Mouse (Mus musculus) lung, postnatal 36 days (tissue): ENCODE data around the gene Sidt2.

Experiments used
- DNase-seq: peaks from one replicate; pipeline ENCODE4 v3.0.0; 2022; ENCODE audit warnings: mixed read lengths

The Sidt2 gene

DNA sequence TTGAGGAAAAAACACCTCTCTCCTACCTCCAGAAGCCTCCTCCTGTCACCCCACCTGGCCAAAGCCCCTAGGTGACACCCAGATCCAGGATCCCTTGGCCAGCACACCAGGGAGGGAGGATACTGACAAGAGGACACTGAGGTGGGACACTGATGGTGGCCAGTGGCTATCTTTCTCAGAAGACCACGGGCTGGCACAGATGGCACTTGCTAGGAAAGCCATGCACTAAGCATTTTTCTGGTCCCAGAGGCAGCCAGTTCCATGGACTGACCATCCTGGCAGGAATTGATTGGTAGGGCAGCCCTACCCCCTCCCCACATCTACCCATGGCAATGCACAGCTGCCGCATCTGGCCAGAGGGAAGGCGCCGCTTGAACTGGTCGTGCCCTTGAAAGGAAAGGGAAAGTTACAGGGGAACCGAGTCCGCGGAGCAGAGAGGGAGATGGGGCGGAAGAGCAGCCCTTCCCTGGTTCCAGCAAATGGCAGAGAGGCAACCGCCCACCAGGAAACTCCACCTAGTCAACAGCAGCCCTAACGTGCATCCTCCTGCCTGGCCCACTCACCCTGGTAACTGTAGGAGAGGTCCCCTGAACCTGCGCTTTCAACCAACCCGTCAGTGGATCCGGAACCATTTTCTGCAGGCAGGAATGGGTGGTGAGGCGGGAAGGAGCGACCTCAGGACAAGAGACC, 8.7 kb downstream of the Sidt2 start:
- DNase-seq, result no peak

DNA sequence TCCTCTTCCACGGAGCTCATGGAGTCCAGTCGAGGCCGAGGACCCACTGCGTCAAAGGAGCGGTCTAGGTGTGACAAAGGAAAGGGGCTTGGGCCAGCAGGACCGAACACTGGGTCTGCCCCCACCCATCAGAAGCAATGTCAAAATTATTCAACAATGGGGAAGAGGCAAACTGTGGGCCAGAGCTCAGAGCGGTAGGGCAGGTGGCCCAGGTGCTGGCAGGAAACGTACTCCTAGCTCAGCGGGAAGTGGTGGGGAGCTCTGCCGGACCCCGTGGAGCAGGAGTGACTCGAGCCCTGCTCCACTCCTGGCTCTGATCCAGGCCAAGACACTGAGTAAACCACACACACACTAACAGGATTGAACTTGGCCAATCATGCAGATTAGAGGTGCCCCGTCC, 9.3 kb downstream of the Sidt2 start:
- no peak for DNase-seq

DNA sequence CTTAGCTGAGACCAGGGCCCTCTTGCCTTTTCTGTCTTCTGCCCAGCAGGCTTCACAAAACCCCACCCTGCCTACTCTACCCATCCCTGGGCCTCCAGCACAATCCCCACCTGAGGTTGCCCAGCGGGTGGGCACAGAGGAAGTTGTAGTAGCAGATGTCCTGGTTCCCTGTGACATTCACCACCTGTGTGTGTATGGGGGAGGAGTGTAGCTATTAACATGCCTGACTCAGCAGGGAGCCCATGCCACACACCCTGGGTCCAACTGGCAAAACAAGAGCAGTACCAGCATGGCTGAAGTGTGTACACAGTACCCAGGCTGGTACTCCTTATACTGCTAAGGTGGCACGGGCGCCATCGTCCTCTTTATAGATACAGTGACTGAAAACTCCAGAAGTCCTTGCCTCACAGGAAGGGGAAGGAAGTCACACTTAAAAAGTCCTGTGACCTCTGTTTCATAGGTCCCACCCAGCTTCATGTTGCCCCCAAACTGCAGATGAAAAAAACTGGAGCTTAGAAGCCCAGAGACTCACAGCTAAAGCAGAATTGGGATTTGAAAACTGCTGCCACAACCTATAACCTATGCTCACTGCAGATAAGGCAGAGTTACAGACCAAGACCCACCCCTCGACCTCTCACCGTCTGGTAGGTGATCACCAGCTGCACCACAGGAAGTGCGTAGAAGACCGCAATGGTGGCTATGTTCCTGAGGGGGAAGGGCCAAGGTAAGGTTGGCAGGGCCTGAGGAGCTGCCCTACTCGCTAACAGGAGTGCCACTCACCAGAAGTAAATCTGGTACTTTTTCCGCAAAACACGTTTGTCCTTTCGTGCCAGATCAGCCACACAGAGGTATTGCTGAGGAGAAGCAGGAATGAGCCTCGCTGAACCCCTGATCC, 10.3 kb downstream of the Sidt2 start:
- peak; percentile 38 for DNase-seq

DNA sequence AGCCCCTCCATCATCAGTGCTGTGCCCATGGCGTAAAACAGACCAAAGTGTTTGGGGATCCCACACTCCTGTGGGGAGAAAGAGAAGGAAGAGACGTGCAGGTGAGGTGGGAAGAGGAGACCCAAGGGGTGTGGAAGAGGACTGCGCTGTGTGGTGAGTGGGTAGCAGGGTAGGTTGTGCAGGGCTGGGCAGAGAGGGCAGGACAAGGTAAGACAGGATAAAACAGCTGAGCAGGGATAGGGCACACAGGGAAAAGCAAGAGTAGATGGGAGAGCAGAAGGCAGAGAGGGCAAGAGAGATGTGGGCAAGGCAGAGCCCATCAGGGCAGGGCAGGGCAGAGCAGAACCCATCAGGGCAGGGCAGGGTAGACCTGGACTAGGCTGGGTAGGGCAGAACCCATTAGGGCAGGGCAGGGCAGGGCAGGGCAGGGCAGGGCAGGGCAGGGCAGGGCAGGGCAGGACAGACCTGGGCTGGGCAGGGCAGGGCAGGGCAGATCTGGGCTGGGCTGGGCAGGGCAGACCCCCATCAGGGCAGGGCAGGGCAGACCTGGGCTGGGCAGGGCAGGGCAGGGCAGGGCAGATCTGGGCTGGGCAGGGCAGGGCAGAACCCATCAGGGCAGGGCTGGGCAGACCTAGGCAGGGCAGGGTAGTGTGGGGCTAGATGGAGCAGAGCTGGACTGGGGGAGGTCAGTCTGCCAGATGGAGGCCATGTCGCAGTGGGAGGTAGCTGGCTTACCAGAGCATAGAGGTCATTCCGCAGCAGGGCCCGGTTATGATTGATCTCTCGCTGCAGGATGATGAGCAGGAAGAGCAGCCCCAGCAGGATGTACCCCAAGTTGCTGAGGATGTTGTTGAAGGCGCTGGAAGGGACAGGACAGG, 11.2 kb downstream of the Sidt2 start:
- no peak for DNase-seq

DNA sequence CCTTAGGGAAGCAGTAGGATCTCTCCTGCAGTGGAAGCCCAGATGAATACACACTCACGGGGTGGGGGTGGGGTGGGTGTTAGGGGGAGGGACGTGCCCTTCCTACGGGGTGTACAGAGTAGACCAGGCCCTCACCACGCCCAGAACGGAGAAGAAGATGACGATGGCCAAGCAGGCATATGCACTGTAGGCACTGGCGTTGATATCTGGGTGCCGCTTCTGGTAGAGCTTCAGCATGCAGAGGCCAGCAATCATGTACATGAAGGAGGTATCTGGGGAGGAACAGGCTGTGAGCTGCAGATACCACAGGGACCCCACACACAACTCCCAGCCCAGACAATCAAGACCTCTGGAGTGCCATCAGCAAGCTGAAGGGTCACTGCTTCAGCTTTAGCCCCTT, 12.1 kb downstream of the Sidt2 start:
- no peak for DNase-seq

DNA sequence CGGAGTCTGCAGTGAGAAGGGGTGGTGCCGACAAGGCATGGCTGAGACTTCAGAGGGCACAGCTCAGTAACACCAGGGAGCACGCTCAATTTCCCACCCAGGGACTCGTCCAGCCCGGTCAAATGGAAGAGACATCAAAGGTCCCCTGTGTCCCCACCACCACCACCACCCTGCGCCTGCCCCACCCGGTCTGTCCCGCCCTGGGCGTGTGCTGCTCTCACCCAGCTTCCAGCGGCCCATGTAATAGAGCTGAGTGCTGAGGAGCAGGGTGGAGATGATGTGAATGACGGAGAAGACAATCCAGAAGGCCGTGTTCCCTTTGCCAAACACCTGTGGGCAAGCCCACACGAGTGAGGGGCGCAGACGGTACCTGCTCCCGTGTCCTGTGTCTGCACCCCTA, 12.6 kb downstream of the Sidt2 start:
- no peak for DNase-seq

DNA sequence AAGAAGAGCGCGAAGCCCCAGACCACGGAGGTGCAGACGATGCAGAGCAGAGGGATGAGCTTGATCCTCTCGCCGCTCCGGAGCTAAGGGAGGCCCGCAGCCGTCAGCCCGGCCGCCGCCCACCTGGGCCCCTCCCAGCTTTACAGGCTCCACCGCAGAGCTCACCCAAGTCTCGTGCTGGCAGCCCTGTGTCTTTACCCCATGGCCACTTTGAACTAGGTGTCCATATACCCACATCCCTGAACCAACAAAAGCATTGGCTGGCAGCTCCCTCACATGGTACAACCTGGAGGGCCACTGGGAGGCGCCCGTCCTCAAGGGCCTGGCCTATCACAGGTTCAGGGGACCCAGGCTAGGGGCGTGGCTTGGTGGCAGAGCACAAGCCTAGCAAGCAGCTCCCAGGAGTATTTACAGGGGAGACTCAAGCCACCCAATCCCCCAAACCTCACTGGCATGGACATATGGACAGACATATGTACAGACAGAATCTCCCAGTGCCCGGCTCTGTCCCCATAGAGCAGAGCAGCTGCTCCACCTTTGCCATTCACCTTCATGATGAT, 13.6 kb downstream of the Sidt2 start:
- peak; percentile 28 for DNase-seq

DNA sequence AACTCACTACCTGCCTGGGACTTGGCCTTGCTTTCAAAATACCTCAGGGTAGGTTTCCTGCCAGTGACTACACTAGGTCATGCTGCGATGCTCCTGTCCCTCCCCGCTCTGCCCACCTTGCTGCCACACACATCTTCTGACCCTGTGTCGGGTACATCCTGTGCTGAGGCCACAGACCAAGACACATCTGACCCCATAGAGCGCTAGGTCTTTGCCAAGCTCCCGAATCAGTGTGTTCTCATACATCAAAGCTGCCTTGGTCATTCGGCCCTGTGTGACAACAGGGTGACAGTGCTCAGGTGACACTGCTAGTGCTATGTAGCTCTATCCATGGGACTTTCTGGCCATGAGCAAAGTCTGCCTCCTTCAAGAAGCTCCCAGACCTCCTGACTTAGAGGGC, 15.3 kb downstream of the Sidt2 start:
- no peak for DNase-seq

DNA sequence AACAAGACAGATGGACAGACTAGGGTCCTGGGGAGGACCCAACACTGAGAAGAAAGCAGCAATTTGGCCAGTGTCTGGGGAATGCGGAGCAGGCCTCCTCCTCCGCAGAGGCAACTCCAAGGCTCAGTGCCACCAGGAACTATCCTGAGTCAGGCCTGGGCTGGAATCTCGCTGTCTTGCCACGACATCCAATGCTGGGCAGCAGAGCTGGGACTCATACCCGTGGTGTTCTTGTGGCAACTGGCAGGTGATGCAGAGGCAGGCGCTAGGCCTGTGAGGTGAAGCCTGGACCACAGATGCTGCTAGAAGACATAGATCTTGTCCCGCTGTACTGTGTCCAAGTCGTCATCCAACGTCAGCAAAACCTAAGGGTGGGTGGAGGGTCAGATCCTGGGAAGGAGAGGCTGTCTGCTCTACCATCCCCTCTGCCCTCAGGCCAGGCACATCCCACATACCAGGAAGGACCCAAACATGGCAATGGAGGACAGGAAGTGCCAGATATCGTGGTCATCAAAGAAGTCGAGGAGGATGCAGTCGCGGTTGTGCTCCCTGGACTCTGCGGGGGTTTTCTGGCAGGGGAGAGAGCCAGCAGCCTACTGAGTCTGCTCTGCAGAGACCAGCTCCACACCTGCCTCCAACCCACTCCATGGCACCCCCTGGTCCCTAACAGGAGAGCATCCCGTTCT, 16.0 kb downstream of the Sidt2 start:
- no peak for DNase-seq

DNA sequence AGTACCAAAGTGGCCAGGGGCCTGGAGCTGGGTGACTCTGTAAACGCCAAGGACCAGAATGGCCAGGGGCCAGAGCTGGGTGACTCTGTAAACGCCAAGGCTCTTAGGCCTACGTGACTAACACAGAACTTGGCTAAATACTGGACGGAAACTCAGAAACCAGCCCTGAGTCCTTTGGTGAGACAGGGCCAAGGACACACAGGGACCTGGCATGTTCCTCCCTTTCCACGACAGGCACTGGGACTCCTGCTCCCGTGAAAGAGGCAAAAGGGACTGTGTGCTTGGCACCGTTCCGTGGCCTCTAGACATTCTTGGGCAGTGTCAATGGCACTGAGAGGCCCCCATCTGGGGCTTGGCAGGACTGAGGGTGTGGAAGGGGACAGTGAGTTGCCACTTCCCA, 17.0 kb downstream of the Sidt2 start:
- no peak for DNase-seq

DNA sequence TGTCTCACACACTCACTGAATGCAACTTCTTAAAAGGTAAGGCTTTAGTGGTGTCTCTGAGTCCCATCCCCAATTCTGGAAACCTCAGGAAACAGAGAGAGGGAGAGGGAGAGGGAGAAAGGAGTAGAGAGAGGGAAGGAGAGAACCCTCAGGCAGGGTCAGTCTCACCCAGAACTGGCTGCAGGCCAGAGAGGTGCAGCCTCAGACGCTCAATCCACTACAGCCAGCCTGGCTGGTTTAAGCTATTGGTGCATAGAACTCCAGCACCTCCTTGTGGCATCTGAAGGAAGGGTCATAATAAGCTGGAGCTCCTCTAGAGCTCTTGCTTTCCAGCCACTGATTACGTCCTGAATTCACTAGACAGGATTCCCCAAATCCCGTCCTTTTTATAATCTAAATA, 18.2 kb downstream of the Sidt2 start:
- DNase-seq, result peak; percentile 89

DNA sequence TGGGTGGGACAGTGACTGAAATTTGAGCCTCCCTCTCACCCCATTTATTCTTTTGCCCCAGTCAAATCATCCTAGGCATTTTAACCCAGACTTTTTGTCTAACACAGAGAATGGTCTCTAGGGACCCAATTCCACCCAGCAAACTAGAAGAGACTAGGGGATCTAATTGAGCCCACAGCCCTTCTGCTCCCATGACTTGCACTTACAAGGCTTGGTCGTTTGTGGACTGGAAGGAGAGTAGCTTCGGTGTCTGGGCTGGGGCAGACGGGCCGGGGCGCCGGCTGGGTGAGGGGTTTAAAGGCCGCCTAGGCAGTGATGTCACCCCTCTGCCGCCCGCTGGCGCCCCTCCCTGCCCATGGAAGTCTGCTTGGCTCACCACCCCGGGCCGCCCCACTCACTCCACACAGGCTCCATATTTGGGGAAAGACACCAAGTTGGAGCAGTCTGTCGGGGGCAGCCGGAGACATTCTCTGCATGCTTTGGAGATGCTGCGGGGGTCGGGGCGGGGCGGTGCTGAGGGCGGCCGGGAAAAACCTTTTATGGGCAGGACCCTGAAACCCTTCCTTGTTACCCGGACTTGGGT, 19.3 kb downstream of the Sidt2 start, which contains the start of gene Tagln:
Gene Tagln (minus strand): TSS at position 431 of the 583 bp plus-strand sequence.
- DNase-seq, result peak; percentile 61

DNA sequence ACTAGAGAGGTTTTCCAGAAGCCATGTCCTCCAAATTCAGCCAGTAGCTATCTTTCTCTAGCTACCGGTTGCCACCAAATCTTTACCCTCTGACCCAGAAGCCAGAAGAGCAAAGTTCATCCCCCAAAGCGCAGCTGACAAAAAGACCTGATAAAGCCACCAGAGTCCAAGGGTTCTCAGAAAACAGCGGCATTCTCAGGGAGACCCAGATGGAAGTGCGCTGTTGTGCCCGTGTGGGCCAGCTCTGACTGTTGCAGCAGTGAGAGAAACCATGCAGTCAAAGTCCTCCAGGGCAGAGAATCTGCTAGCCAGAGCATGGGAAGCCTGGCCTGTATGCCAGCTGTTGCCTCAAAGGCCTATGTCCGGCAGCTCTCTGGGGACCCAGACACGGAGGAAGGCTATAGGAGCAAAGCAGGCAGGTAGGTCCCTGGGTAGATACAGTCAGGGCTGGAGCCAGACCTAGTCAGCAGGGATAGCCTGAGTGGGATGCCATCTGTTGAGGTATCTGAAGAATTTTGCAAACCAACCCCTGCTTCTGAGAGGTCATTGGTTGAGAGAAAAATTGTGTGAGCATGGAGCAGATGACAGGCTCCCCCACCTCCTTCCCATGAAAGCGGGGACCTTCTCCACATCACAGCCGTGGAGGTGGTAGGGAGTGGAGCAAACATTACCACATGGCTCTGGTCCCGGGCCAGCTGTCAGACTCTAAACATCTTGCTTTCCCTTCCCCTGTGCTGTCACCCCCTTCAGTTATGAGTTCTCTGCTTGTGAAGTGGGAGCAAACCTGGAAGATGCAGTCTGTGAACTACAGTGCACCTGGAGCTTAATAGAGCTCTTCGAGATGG, 22.3 kb downstream of the Sidt2 start:
- DNase-seq, result peak; percentile 36

DNA sequence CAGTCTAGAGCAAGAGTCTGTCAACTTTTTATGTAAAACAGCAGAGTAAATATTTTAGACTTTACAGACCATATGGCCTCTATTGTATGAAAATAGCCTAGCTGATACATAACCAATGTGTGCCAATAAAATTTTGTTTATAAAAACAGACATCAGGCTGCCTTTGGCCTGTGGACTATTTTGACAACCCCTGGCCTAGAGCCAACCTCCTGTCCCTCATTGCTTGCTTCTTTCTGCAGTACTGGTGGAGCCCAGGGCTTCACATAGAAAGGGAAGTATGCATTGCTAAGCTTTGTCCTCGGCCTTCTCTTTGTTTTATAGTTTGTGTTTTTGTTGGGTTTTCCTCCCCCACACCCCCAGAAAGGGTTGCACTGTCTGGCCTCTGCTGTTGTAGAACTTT, 23.1 kb downstream of the Sidt2 start:
- DNase-seq, result peak; percentile 42

DNA sequence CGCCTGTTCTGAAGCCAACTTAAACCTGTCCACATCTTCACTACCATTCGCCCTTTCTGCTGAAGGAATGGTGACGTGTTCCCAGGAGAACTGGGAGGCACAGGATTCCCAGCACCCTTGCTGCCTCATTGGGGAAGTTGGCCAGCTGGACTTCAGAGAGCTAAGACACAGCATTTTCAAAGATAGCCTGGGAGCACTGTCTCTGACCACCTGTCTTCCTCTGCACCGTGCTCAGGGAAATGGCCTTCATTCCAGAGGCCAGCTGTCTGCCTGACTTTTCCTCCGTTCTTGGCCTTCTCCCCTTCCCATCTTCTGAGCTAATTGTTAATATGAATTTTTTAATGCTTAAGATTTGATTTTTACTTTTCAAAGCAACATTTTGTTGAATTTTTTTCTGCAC, 25.8 kb downstream of the Sidt2 start:
- DNase-seq, result no peak

DNA sequence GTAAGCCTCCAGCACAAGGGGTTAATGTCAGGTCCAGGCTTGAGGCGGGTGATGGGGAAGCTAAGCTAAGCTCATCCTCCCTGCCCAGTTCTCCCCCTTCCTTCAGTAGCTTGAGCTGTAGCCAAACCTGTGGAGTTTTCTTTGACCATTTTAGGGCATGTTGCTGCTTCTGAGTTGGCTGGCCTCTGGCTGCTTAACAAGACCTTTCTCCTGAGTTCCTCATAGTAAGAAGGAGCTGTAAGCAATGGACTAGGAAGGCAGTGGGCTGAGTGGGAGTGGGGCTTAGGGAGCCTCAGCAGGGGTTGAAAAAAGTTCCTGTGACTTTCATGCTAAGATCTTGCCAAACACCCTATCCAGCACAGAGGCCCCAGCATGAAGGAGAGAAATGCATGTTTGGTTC, 35.2 kb downstream of the Sidt2 start:
- DNase-seq, result peak; percentile 36

DNA sequence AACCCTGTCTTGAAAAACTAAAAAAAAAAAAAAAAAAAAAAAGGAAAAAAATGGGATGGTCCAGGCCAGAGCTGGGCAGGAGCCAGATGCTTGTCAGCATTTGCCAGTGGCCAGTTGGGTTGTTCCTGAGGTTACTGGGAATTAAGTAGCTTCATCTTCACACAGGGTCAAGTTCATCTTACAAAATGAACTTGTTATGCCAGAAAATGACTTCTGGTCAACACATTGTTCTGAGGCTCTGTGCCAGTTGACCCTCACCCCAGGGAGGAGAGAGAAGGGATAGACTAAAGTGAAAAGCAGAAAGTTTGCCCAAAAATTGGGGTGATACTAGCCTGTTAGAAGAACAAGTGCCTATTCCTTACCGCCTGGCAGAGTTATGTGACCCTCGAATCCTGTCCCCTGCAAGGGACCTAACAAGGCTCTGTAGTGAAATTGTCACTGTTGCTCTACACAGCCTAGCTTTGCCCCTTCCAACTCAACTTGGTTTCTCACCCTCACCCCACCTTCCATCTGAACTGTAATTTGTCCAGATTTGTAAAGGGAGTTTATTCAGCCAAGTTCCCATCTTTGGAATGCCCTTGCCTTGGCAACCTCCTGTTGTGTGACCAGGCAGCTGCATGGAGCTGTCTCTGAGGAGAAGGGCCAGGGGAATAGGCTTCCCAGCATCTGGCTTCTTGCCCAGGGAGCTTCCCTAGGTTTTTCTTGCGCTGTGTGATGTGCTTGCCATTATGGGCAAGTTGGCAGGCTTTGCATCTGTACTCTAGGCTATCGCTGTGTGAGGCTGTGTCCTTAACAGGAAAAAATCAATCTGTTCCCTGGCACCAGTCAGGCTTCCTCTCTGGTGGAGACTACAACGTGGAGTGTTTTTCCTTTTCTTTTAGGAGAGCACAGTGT, 37.8 kb downstream of the Sidt2 start:
- peak; percentile 85 for DNase-seq

DNA sequence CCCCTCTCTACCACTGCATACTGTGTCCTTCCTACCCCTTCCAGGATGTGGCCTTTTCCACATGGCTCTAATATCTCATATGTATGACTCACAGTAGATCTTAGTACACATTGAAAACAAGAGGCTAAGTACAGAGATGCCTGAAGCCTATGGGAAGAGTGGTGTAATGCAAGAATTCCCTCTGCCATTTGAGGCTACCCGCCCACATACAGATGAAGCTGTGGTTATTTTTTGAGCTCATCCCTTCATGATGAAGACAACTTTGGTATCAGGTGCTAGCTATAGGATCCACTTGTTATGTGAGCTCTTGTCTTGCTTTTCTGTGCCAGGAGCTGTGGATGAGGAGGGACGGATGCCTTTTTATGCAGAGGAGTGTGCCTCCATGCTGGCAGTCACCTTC, 39.4 kb downstream of the Sidt2 start:
- no peak for DNase-seq

DNA sequence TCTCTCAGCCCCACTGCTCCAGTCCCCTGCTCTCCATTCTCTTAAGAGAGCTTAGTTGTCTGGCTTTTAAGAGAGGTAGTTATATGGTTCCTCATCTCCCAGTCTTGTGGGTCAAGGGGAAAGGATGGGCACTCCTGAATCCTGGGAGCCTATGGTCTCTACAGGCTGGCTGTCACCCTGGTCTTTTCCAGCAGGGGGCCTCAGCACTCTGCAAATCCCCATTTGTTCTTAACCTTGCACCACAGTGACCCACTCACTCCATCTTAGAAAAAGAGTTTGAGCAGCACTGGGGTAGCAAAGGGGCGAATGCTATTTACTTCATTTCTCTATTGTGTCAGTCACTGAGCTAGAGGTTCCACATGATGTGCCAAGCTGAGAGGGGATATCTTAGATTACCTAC, 43.4 kb downstream of the Sidt2 start:
- DNase-seq, result peak; percentile 75

DNA sequence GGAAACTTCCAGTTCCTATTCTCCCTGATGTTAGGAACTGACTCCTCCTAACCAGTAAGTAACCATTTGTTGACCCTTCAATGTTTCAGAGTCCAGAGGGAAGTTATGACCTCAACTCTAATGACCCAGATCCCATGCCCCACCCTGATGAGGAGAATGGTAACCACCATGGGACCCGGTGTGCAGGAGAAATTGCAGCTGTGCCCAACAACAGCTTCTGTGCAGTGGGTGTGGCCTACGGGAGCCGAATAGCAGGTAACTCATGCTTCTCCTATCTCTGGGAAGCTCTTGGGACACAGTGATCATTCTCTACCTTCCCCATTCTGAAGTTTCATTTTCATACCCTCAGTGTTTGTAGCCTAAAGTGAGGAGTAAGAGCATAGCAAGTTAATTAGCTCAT, 44.1 kb downstream of the Sidt2 start:
- DNase-seq, result no peak
